Mouse (Mus musculus): ENCODE data around the gene Parp3. TPM values are rescaled to one million over a fixed set of nuclear protein-coding genes. Genes with fewer than 3 reads are reported as not detected.

The Parp3 gene
- 10 to 100 TPM; 29.4 to 31.2 TPM for total RNA-seq (2021)
- 35.1 and 46.7 TPM in 2 replicates for polyA plus RNA-seq (2012; rRNA removed)
- long read RNA-seq, transcript Parp3-203 (11 exons, 2,495 nt): major isoform, 5 of 28 reads
- long read RNA-seq, partial matches to known transcripts: 1 of 28 reads
- long read RNA-seq, other reads (novel, unspliced or antisense): 16 of 28 reads

- Histone ChIP-seq H3K4me1 (ENCODE audit: control insufficient read depth, insufficient read depth, low read length) (peaks cover 13% of the 10 kb centered on the region), H3K79me2 (replicated peaks; ENCODE audit: control insufficient read depth, insufficient read depth, low read length) (no peaks in the 10 kb centered on the region), H3K4me3 (peak within 1 kb of the TSS; percentile 74), H3K9ac (ENCODE audit: low read depth, low read length) (peak within 1 kb of the TSS; percentile 54), H3K27me3 (ENCODE audit: control insufficient read depth, insufficient read depth, low read length) (no peaks in the 10 kb centered on the region), H3K27ac (peak within 1 kb of the TSS; percentile 96), H3K36me3 (ENCODE audit: control insufficient read depth, insufficient read depth, low read length) (no peaks in the 10 kb centered on the region)
- TF ChIP-seq POLR2A (IDR thresholded peaks at IDR 0.05; ENCODE audit: insufficient read depth, low read depth, low read length): no peak
- peak; percentile 91 for TF ChIP-seq EP300 (IDR thresholded peaks at IDR 0.05; ENCODE audit: insufficient read depth, low read depth, low read length)
- TF ChIP-seq CTCF (IDR thresholded peaks at IDR 0.05): peak; percentile 99
- under 1% methylated on average over 41 of the region's 41 CpGs for WGBS
- intact Hi-C loops (cut with DNase I): loop anchor here (1.0 to 5.0 kb wide), 6 partner anchors 29 to 190 kb away; partner anchors contain the start of genes Dusp7 and Rpl29
- peak; percentile 98 to 100 for DNase-seq
Observed at GRCm38 (mm10) chr9:106476924-106477484, at the start of gene Parp3. TSS of gene Parp3 (minus strand) at chr9:106476949.

- no peaks in the 10 kb centered on the region for H3K4me1 ChIP-seq (ENCODE audit: control insufficient read depth, insufficient read depth, low read length)
- intact Hi-C loops (cut with DNase I): no loop called here
- DNase-seq: no peak
- H3K9ac ChIP-seq (ENCODE audit: low read depth, low read length): no peak overlapping the region
- H3K27me3 ChIP-seq (ENCODE audit: control insufficient read depth, insufficient read depth, low read length): no peaks in the 10 kb centered on the region; the same call in 1 of the 2 replicates
- 65% methylated on average over 8 of the region's 8 CpGs for WGBS
- H3K36me3 ChIP-seq (ENCODE audit: control insufficient read depth, insufficient read depth, low read length): no peaks in the 10 kb centered on the region
- TF ChIP-seq CTCF (IDR thresholded peaks at IDR 0.05) (no peak), EP300 (IDR thresholded peaks at IDR 0.05; ENCODE audit: insufficient read depth, low read depth, low read length) (no peak), POLR2A (IDR thresholded peaks at IDR 0.05; ENCODE audit: insufficient read depth, low read depth, low read length) (no peak)
- no peak overlapping the region for H3K27ac ChIP-seq
- H3K79me2 ChIP-seq (replicated peaks; ENCODE audit: control insufficient read depth, insufficient read depth, low read length): no peaks in the 10 kb centered on the region
- no peak overlapping the region for H3K4me3 ChIP-seq
Observed at GRCm38 (mm10) chr9:106519909-106520308, 43.2 kb upstream of the Parp3 start.

GRCm38 (mm10) chr9:106519433-106519832 lies 42.7 kb upstream of the Parp3 start:
- Histone ChIP-seq H3K79me2 (replicated peaks; ENCODE audit: control insufficient read depth, insufficient read depth, low read length) (no peaks in the 10 kb centered on the region), H3K36me3 (ENCODE audit: control insufficient read depth, insufficient read depth, low read length) (no peaks in the 10 kb centered on the region), H3K4me3 (no peak overlapping the region), H3K27ac (no peak overlapping the region), H3K4me1 (ENCODE audit: control insufficient read depth, insufficient read depth, low read length) (no peaks in the 10 kb centered on the region), H3K27me3 (ENCODE audit: control insufficient read depth, insufficient read depth, low read length) (no peaks in the 10 kb centered on the region; the same call in 1 of the 2 replicates), H3K9ac (ENCODE audit: low read depth, low read length) (no peak overlapping the region)
- TF ChIP-seq CTCF (IDR thresholded peaks at IDR 0.05): no peak
- TF ChIP-seq EP300 (IDR thresholded peaks at IDR 0.05; ENCODE audit: insufficient read depth, low read depth, low read length): no peak
- no peak for TF ChIP-seq POLR2A (IDR thresholded peaks at IDR 0.05; ENCODE audit: insufficient read depth, low read depth, low read length)
- intact Hi-C loops (cut with DNase I): no loop called here
- WGBS: 67% methylated on average over 2 of the region's 2 CpGs
- DNase-seq: no peak

GRCm38 (mm10) chr9:106514273-106514672 lies 37.5 kb upstream of the Parp3 start, which contains the start of gene Iqcf5:
TSS of gene Iqcf5 (plus strand) at chr9:106514573.
- TF ChIP-seq CTCF (IDR thresholded peaks at IDR 0.05) (no peak), POLR2A (IDR thresholded peaks at IDR 0.05; ENCODE audit: insufficient read depth, low read depth, low read length) (no peak), EP300 (IDR thresholded peaks at IDR 0.05; ENCODE audit: insufficient read depth, low read depth, low read length) (no peak)
- H3K9ac ChIP-seq (ENCODE audit: low read depth, low read length): no peak within 1 kb of the TSS
- H3K79me2 ChIP-seq (replicated peaks; ENCODE audit: control insufficient read depth, insufficient read depth, low read length): no peaks in the 10 kb centered on the region
- no peak within 1 kb of the TSS for H3K27ac ChIP-seq
- no peaks in the 10 kb centered on the region for H3K4me1 ChIP-seq (ENCODE audit: control insufficient read depth, insufficient read depth, low read length)
- no peak for DNase-seq
- intact Hi-C loops (cut with DNase I): no loop called here
- H3K27me3 ChIP-seq (ENCODE audit: control insufficient read depth, insufficient read depth, low read length): no peaks in the 10 kb centered on the region; the same call in 1 of the 2 replicates
- H3K4me3 ChIP-seq: no peak within 1 kb of the TSS
- WGBS: 81% methylated on average over 4 of the region's 4 CpGs
- H3K36me3 ChIP-seq (ENCODE audit: control insufficient read depth, insufficient read depth, low read length): no peaks in the 10 kb centered on the region

GRCm38 (mm10) chr9:106513566-106513965 lies 36.8 kb upstream of the Parp3 start:
- intact Hi-C loops (cut with DNase I): no loop called here
- H3K27ac ChIP-seq: no peak overlapping the region
- DNase-seq: no peak
- no peak overlapping the region for H3K9ac ChIP-seq (ENCODE audit: low read depth, low read length)
- H3K36me3 ChIP-seq (ENCODE audit: control insufficient read depth, insufficient read depth, low read length): no peaks in the 10 kb centered on the region
- H3K27me3 ChIP-seq (ENCODE audit: control insufficient read depth, insufficient read depth, low read length): no peaks in the 10 kb centered on the region; the same call in 1 of the 2 replicates
- WGBS: 80% methylated on average over 6 of the region's 6 CpGs
- no peaks in the 10 kb centered on the region for H3K4me1 ChIP-seq (ENCODE audit: control insufficient read depth, insufficient read depth, low read length)
- no peaks in the 10 kb centered on the region for H3K79me2 ChIP-seq (replicated peaks; ENCODE audit: control insufficient read depth, insufficient read depth, low read length)
- no peak overlapping the region for H3K4me3 ChIP-seq
- TF ChIP-seq POLR2A (IDR thresholded peaks at IDR 0.05; ENCODE audit: insufficient read depth, low read depth, low read length) (no peak), CTCF (IDR thresholded peaks at IDR 0.05) (no peak)

DNA sequence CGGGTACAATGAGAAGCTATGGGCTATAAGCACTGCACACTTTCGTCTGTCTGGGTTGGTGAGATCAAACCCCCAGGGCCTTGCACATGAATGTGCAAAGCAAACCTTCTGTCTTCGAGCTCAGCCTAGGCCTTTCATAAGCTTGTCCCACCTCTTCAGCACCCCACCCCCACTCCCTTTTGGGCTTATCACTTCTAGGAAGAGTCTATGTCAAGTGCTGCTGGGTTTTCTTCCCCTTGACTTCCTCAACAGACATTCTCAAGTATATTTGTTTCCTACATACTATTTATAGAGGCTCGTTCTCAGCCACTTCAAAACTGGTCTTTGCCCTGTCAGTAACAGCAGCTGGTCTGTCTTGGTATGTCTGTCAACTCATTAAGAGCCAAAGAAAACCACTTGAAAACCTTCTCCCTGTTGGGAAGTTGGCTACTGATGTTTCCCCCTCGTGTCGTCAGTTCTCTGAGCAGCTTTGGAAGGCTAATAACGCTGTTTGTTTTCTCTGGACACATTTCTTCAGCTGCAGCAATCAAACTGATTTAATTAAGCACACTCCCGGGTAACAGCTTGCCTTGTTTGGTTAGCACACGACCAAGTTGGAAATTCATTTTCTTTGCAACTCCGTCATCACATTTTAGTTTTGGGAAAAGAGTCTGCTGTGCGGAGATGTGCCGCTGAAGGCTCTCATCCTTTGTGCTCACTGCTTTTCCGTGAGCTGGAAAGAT lies 36.1 kb upstream of the Parp3 start:
- no peak overlapping the region for H3K4me3 ChIP-seq
- no peaks in the 10 kb centered on the region for H3K4me1 ChIP-seq (ENCODE audit: control insufficient read depth, insufficient read depth, low read length)
- WGBS: 34% methylated on average over 13 of the region's 13 CpGs
- no peak overlapping the region for H3K27ac ChIP-seq
- DNase-seq: no peak
- no peak overlapping the region for H3K9ac ChIP-seq (ENCODE audit: low read depth, low read length)
- H3K36me3 ChIP-seq (ENCODE audit: control insufficient read depth, insufficient read depth, low read length): no peaks in the 10 kb centered on the region
- TF ChIP-seq POLR2A (IDR thresholded peaks at IDR 0.05; ENCODE audit: insufficient read depth, low read depth, low read length): no peak
- no peak for TF ChIP-seq CTCF (IDR thresholded peaks at IDR 0.05)
- TF ChIP-seq EP300 (IDR thresholded peaks at IDR 0.05; ENCODE audit: insufficient read depth, low read depth, low read length): no peak
- H3K27me3 ChIP-seq (ENCODE audit: control insufficient read depth, insufficient read depth, low read length): no peaks in the 10 kb centered on the region; the same call in 1 of the 2 replicates
- H3K79me2 ChIP-seq (replicated peaks; ENCODE audit: control insufficient read depth, insufficient read depth, low read length): no peaks in the 10 kb centered on the region
- intact Hi-C loops (cut with DNase I): no loop called here

Measured in heart, adult 2 months (tissue).